Mouse (Mus musculus) megakaryocyte, adult 5-6 weeks (primary cell): ENCODE results near the gene Adam12. TPM values are rescaled to one million over a fixed set of nuclear protein-coding genes. Genes with fewer than 3 reads are reported as not detected.

ENCODE experiments used
- total RNA-seq, 2 experiments: library from RNA; stranded (forward) in 1 of 2; stranded (reverse) in 1 of 2; fragments of 153-499, 151-499 nt in 1 of 2; fragments of 221-1000, 200-1000 nt in 1 of 2; gene quantifications; 2 replicates each; pipeline versions ENCODE4 v1.2.3 to v1.2.4; 2015 to 2017

Adam12 gene
- total RNA-seq, 2 experiments from 2014 or later: 0.26 TPM; not detected in 1

Other genes with a start within 250 kb of the Adam12 start
- gene D7Ertd443e, start 153.5 kb upstream of the Adam12 start, total RNA-seq (2015): not detected in 2 replicates
- gene D7Ertd443e, start 153.5 kb upstream of the Adam12 start, total RNA-seq (2017): not detected in 2 replicates